Mouse (Mus musculus): ENCODE data around the gene Kif26b. TPM values are rescaled to one million over a fixed set of nuclear protein-coding genes. Genes with fewer than 3 reads are reported as not detected.

The Kif26b gene
- total RNA-seq (2021), result 1 to 10 TPM; 1.4 to 1.7 TPM
- long read RNA-seq, experiment 1, result 0 reads
- long read RNA-seq, experiment 2, result 0 reads

- DNase-seq, result peak; percentile 55
Observed at GRCm38 (mm10) chr1:178528431-178529351, at the start of gene Kif26b. Gene Kif26b, plus strand, starts transcription at chr1:178529125.

GRCm38 (mm10) chr1:178483854-178484253 is 45.1 kb upstream of the Kif26b start:
- no peak for DNase-seq

- DNase-seq, result no peak
Observed at GRCm38 (mm10) chr1:178485138-178485867, 43.6 kb upstream of the Kif26b start.

- DNase-seq, result no peak
Observed at GRCm38 (mm10) chr1:178485868-178486220, 43.1 kb upstream of the Kif26b start.

DNA sequence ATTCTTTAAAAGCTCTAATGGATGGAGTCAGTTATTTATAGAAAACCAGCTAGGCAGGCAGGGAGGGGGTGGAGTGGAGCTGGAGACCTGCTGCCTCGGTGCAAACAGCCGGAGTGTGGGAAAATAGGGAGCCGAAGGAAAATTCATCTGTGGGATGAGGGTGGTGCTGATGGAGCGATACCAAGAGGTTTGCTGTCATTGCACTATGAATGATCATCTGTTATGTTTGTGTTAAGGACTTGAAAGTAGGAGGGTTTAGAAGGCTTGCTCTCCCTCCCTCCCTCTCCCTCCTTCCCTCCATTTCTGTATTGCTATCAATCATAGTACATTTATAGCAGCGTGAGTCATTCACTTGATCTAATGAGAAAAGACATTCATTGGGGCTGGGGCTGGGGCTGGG is 42.1 kb upstream of the Kif26b start:
- no peak for DNase-seq

DNA sequence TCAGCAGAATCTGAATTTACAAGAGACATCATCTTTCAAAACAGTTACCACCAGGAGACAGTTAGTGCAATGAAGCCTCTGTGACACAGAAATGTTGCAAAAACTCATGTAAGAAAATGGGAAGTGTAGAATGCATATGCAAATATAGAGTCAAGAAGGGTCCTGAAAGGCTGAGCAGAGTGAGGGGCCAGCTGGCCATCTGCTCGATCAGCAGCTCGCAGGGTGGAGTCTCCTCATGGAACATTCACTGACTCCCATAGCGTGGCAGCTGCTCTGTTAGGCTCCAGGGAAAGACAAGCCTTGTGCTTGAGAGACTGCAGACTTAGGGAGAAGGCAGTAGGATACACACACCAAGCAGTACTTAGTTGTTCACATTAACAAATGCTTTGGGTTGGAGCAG is 39.8 kb upstream of the Kif26b start:
- no peak for DNase-seq

DNA sequence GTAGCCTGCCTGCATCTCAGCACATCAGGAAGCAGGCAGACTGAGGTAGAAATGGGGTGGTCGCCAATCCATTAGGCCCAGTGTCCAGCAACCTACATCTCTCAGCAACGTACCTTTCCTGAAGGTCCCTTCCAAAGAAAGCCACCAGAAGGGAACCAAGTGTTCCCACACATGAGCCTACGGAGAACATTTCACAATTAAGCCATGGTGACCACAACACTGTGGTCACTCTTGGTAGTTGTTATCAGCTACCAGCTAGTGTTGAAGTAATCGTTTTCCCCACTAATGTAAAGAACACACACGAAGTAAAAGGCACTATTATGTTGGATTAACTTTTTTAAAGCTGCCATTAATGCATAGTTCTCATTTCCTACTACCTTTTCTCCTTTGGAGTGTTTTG is 37.2 kb upstream of the Kif26b start:
- no peak for DNase-seq

DNA sequence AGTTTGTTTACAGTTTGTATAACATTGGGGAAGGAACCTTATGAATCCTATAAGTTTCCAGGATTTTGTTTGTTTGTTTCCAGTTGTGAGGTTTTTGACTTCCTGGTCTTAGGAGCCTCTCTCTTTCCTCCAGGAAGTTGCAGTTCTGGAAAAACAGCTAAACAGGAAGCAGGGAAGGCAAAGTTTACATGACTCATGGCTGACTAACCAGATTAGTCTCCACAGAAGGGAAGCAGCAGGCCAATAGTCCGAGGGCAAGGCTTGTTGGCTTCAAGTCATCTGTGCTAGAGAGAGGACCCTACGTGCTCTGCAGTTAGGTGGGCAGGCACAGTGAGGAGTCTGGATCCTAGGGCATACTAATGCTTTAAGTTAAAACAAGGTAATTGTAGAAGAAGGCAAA is 36.4 kb upstream of the Kif26b start:
- DNase-seq, result no peak

- no peak for DNase-seq
Observed at GRCm38 (mm10) chr1:178496186-178496585, 32.7 kb upstream of the Kif26b start.

- DNase-seq, result peak; percentile 34
Observed at GRCm38 (mm10) chr1:178496841-178497240, 32.1 kb upstream of the Kif26b start.

DNA sequence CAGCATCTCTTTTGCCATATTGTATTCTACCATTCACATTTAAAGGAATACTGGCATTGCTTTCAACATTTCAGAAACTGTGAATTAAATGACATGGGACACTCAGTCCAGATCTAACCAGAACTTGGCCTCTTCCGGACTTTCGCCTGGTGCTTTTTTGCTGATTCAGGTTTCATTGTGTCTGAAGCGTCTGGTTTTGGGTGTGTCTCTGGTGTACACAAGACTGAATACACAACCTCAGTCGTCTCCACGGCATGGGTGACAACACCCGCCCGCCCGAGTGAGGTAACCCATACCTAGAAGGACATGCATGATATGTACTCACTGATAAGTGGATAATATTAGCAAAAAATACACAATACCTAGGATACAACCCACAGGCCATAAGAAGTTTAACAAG is 22.0 kb upstream of the Kif26b start:
- DNase-seq, result no peak

GRCm38 (mm10) chr1:178512323-178513031 is 16.4 kb upstream of the Kif26b start:
- no peak for DNase-seq

GRCm38 (mm10) chr1:178513954-178514353 is 15.0 kb upstream of the Kif26b start:
- DNase-seq, result no peak

- DNase-seq, result no peak
Observed at GRCm38 (mm10) chr1:178515839-178516238, 13.1 kb upstream of the Kif26b start.

GRCm38 (mm10) chr1:178522389-178522788 is 6.5 kb upstream of the Kif26b start:
- DNase-seq, result no peak

GRCm38 (mm10) chr1:178523152-178523551 is 5.8 kb upstream of the Kif26b start:
- DNase-seq, result no peak

GRCm38 (mm10) chr1:178527185-178527546 is 1.8 kb upstream of the Kif26b start:
- peak; percentile 75 for DNase-seq

- DNase-seq, result peak; percentile 46
Observed at GRCm38 (mm10) chr1:178527547-178528361, 1.2 kb upstream of the Kif26b start.

GRCm38 (mm10) chr1:178529512-178530300 is 781 bp downstream of the Kif26b start:
- peak; percentile 26 for DNase-seq

DNA sequence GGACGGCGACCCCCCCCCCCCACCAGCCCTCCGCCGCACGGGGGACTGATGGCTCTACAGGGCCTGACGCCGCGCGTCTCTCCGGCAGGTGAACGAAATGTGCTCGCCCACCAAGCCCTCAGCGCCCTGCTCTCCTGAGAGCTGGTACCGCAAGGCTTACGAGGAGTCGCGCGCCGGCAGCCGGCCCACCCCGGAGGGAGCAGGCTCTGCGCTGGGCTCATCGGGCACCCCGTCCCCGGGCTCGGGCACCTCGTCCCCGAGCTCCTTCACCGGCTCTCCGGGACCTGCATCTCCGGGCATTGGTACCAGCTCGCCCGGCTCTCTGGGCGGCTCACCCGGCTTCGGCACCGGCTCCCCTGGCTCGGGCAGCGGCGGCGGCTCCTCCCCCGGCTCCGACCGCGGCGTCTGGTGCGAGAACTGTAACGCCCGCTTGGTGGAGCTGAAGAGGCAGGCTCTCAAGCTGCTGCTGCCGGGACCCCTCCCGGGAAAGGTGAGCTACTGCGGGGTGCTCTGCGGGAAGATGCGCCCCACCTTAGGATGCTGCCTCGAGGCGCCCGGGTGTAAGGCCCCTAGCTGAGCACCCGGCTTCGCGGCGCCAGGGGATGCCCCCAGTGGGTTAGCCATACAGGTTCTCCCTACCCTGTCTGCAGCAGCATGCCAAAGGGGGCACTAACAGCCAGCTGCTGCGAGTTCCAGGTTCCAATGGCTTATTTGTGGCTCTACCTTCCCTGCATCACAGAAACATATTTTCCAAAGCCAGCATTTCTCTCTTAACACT is 1.6 kb downstream of the Kif26b start:
- DNase-seq, result peak; percentile 82

Data from gastrocnemius, postnatal 10 days (tissue).